Mouse (Mus musculus) layer of hippocampus, adult 11-12 months (tissue): ENCODE measurements around the gene 1110059G10Rik.

Experiments
- DNase-seq: peaks from one replicate; pipeline ENCODE4 v3.0.0; 2022; ENCODE audit warnings: low spot score

The 1110059G10Rik gene

DNA sequence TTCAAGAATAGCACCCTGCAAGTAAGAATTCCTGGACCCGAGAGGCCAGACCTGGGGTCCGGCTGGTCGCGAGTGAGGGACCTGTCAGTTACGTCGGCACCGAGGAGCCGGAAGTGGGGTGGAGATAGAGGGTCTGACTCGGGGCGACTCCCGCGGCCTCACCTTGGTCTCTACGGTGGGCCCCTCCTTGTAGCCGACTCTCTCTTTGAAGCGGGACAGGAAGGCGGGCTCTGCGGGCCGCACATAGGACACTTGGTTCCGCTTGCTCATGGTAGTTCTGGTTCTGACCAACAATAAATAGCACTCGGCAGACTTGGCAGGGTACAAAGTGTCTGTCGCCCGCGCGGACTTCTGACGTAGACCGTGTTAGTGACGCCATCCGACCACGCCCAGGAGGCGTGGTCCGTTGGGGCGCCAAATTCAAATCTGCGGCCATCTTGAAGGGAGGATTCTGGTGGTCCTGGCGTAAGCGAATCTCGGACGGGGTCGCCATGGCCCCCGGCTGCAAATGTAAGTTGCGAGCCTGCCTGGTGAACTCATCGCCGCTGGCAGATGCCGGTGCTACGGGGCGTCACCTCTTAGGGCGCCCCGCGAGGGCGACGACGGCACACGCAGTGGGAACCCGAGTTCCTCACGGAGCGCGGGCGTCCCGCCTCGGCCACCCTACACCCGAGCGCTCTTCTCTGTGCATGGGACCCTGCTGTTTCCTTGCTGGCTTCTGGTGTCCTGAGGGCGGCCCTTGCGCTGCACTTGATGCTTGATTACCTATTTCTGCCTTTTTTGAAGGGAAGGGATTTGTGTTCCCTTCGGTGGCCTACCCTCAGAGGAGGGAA, at the start of gene 1110059G10Rik, which contains the start of gene Kif15:
Gene 1110059G10Rik, minus strand, starts transcription at position 358 of the 833 bp plus-strand sequence.
Gene Kif15, plus strand, starts transcription at position 404 of the 833 bp plus-strand sequence.
- peak; percentile 94 for DNase-seq

DNA sequence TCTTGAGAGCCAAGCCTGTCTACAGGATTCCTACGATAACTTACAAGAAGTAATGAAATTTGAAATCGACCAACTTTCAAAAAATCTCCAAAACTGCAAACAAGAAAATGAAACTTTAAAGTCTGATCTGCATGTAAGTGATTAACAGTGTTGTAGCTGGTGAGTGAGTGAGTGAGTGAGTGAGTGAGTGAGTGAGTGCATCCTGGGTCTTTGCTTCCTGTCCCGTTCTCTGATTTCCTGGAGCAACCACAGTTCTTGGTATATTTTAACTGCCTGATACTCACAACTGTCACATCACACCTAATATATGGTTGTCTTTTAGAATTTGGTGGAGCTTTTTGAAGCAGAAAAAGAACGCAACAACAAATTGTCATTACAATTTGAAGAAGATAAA, 48.4 kb upstream of the 1110059G10Rik start:
- no peak for DNase-seq

DNA sequence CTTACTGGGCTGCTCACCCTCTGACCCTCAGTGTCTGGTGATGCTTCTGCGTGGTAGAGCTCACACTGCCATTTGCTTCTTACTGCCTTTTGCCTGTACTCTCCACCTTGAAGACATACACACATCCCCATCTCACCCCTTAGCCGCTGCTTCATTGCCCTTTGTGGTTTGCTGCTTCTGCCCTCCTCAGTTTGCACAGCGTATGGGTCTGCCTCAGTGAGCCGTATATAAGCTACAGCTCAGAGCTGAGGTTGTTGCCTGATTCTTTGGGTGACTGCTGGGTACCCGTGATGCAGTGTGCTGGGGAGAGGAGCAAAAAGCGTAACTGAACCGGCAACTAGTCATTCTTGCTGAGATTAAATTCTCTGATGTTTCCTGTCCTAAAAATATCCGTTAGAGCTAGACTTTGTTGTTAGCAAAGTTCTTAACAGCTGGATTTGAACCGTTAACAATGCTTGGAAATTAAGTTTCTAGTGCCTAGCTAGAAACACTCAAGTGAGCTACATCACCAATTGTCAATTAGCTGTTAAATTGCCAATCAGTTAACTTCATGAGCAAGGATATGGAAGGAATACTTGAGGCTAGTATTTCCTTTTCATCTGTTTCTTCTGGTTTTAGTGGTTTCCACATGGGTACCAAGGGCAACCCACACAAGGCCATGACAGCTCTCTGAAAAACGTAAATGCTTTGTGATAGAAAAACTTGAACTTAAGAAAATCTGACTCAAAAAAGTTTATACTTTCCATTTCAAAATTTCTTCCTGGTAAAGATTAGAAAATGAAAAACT, 47.8 kb upstream of the 1110059G10Rik start:
- no peak for DNase-seq

DNA sequence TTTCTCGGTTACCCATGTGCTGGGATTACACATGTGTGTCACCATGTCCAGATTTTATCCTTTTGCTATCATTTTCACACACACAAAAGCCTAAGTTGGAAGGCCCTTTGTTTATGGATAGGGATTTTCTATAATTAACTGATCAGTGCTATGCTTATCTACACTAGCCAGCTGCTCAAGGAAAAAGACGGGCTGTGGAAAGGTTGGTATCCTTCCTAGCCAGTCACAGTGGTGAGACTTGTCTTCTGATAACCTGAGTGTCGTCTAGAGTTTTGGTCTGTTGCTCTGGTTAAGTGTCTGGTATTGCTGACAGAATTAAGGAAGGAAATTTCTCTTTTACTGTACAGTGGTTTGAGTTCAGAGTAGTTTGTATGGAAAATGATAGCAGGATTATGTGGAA, 21.9 kb downstream of the 1110059G10Rik start:
- no peak for DNase-seq

DNA sequence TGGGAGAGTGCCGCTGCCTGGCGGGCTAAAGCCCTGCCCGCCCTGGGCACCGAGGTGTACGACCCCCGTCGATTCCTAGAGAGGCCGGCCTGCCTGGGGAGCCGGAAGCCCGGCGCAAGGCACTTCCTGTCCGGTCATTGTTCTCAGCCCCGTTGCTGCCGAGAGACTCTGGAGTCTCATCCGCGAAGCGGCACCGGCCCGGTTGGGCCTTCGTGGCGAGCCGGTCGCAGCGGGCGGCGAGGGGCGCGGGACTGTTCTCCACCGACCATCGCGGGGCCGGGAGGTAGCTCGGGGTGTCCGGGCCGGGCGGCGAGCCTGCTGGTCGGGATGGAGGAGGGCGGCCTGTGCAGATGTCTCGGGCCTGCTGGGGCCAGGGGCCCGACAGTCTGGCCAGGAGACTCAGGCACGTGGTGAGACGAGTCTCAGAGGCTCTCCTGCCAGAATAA, 27.8 kb downstream of the 1110059G10Rik start, which contains the start of gene Zfp105:
Gene Zfp105, plus strand, starts transcription at position 137 of the 446 bp plus-strand sequence.
- peak; percentile 61 for DNase-seq

DNA sequence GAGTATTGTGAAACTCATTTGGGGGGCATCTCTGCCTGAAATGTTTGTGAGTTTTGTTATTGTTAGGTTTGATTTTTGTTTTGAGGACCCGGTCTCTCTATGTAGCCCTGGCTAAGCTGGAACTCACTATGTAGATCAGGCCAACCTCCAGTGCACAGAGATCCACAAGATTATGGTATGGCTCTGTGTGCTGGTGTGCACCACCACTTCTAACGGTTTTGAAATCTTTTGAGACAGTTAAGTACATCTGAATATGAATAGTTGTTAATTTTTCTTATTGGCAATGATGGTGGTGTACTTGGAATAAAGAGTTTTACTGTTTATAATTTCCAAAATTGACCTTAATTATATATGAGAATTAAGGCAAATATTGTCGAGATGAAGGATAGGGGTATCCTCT, 28.4 kb downstream of the 1110059G10Rik start:
- no peak for DNase-seq

DNA sequence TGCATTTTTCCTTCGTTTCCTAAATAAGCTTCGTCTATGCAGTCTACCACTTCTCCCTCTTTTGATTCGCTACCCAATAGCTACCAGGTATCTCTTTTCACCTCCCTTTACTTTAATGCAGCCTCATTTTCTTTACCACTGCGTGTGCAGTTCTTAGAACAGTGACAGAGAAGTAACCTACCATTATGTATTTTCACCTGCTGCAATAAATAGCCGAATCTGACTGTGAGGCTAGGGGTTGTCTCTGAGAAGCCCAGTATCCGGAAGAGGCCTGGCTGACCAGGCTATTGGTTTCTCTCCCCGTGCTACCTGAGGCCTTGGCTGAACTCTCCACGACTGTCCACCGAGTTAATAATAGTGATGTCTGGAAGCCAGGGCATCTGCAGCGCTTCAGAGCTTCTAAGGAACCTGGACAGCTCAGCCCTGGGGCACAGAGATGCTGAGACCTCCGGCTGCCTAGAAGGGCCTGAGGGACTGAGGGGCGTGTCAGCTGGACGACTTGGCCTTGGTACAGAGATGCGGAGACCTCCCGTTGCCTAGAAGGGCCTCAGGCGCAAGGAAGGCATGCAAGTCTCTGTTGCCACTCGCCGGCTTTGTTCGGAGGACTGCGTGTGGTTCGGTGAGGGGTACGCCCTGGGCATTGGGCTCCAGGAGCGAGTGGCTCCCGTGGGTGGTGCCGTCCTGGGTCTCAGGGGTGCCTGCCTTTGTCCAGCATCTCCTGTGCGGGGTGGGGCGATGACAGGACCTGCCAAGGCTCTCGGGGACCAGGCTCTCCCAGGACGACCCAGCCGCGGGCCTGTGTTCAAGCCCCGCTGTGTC, 47.9 kb downstream of the 1110059G10Rik start:
- DNase-seq: peak; percentile 47

DNA sequence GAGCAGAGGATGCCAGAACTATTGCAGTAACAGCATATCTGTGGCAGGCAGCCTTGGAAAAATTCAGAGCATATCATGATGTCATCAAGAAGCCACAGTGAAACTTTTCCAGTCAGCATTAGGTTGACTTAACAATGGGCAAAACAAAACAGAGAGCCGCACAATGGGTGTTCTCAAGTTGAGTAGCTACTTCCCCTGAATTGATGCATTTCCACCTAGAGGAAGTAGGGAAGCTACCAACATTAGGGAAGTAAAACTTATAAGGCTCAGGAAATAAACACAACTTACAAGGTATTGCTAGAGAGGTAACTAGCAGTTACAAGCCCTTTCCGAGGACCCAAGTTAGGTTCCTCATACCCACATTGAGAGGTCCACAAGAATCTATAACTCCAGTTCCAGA, 49.8 kb downstream of the 1110059G10Rik start:
- no peak for DNase-seq
